In the genomic region with DNA sequence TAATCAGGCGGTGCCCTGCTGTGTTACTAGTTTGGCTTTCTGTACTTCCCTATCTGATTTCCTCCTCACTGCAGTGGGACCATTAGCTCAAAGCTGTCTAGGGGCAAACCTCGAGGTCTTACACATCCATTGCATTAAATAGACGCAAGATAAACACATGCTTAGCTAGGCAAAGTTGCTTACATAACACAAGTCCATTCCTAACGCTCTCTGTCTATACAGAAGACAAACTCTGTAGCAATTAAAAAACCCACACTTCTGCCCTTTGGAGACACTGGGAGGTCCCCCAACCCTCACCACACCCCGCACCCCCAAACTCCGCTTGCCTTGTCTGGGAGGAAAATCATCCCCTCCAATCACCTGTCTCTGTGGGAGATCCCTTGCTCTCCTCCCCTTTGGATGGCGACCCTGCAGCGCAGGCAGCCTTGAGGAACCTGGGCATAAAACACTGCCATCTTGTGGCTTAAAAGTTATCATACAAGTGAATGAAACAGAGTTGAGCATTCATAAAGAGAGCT, we compare ENCODE assay signal across 8 mouse cellular contexts. TPM values are rescaled to one million over a fixed set of nuclear protein-coding genes. Genes with fewer than 3 reads are reported as not detected.
DNase-seq lines count a peak whose midpoint lies in the region; ATAC-seq and TF ChIP-seq lines count a peak whose summit lies in the region.

No protein-coding gene starts in this region.

- no peaks in the 10 kb centered on the region for H3K9me3 ChIP-seq in forebrain, embryonic 14.5 days (replicated peaks; ENCODE audit: control insufficient read depth, low read length)
- H3K9me3 ChIP-seq in kidney, embryonic 14.5 days (ENCODE audit: control insufficient read depth, low read length): no peaks in the 10 kb centered on the region
- no peaks in the 10 kb centered on the region for H3K9me3 ChIP-seq in liver, embryonic 11.5 days (ENCODE audit: control insufficient read depth, low read length)

- peak; percentile 84 for ATAC-seq in forebrain, embryonic 14.5 days
- peak; percentile 66; the same call in 1 of the 2 replicates for ATAC-seq in kidney, embryonic 14.5 days (ENCODE audit: low FRiP score, low TSS enrichment)
- ATAC-seq in liver, embryonic 11.5 days (replicated peaks; ENCODE audit: low FRiP score): no peak; the same call in 1 of the 2 replicates
- ATAC-seq in inflammation-experienced regulatory T-cells, adult 6 months: no peak

- no peak overlapping the region for H3K4me3 ChIP-seq in testis, adult 2 months (ENCODE audit: control insufficient read depth, low read depth, low read length)
- H3K4me3 ChIP-seq in forebrain, embryonic 14.5 days (ENCODE audit: low read depth, low read length): no peak overlapping the region
- no peak overlapping the region for H3K4me3 ChIP-seq in kidney, embryonic 14.5 days (ENCODE audit: low read length)
- no peak overlapping the region for H3K4me3 ChIP-seq in liver, embryonic 11.5 days (ENCODE audit: low read depth, low read length)
- peak overlapping the region; percentile 29; the same call in 1 of the 2 replicates for H3K4me3 ChIP-seq in olfactory bulb, adult 2 months (ENCODE audit: insufficient read depth, low read depth, low read length)

- H3K9ac ChIP-seq in forebrain, embryonic 14.5 days (ENCODE audit: low read length): no peak overlapping the region
- no peak overlapping the region for H3K9ac ChIP-seq in kidney, embryonic 14.5 days (ENCODE audit: low read depth, low read length)
- no peak overlapping the region for H3K9ac ChIP-seq in liver, embryonic 11.5 days (ENCODE audit: low read depth, low read length)

- WGBS in forebrain, embryonic 14.5 days: 25% methylated on average over 8 of the region's 8 CpGs
- 29% methylated on average over 8 of the region's 8 CpGs for WGBS in kidney, embryonic 14.5 days
- WGBS in liver, embryonic 11.5 days: 15% methylated on average over 8 of the region's 8 CpGs
- WGBS in olfactory bulb, adult 2 months: 14% methylated on average over 8 of the region's 8 CpGs

- no peaks in the 10 kb centered on the region for H3K4me1 ChIP-seq in testis, adult 2 months (ENCODE audit: control insufficient read depth, insufficient read depth, low read length)
- no peaks in the 10 kb centered on the region for H3K4me1 ChIP-seq in forebrain, embryonic 14.5 days (ENCODE audit: control insufficient read depth, insufficient read depth, low read length)
- H3K4me1 ChIP-seq in kidney, embryonic 14.5 days (ENCODE audit: control insufficient read depth, insufficient read depth, low read length): no peaks in the 10 kb centered on the region
- H3K4me1 ChIP-seq in liver, embryonic 11.5 days (replicated peaks; ENCODE audit: control insufficient read depth, insufficient read depth, low read length): no peaks in the 10 kb centered on the region
- no peaks in the 10 kb centered on the region for H3K4me1 ChIP-seq in olfactory bulb, adult 2 months (ENCODE audit: control insufficient read depth, insufficient read depth, low read length)

- DNase-seq in testis, postnatal 14 days (ENCODE audit: low spot score): no peak
- DNase-seq in c-Kit-positive CD71-positive TER-119-positive erythroid progenitor cells, embryonic 14.5 days (ENCODE audit: low spot score): peak; percentile 6
- peak; percentile 83 for DNase-seq in forebrain, embryonic 14.5 days (ENCODE audit: low spot score)
- DNase-seq in liver, embryonic 11.5 days (ENCODE audit: low spot score): peak; percentile 33

- no peaks in the 10 kb centered on the region for H3K27me3 ChIP-seq in testis, adult 2 months (ENCODE audit: control insufficient read depth, insufficient read depth, low read length)
- no peaks in the 10 kb centered on the region for H3K27me3 ChIP-seq in forebrain, embryonic 14.5 days (replicated peaks; ENCODE audit: control insufficient read depth, insufficient read depth, low read length)
- no peaks in the 10 kb centered on the region for H3K27me3 ChIP-seq in kidney, embryonic 14.5 days (ENCODE audit: control insufficient read depth, insufficient read depth, low read length)
- H3K27me3 ChIP-seq in liver, embryonic 11.5 days (replicated peaks; ENCODE audit: control insufficient read depth, insufficient read depth, low read length): no peaks in the 10 kb centered on the region

- H3K27ac ChIP-seq in testis, adult 2 months (ENCODE audit: control insufficient read depth, insufficient read depth, low read depth, low read length): no peak overlapping the region
- H3K27ac ChIP-seq in forebrain, embryonic 14.5 days (ENCODE audit: low read depth, low read length): no peak overlapping the region
- H3K27ac ChIP-seq in kidney, embryonic 14.5 days (ENCODE audit: low read depth, low read length): no peak overlapping the region
- no peak overlapping the region for H3K27ac ChIP-seq in liver, embryonic 11.5 days (ENCODE audit: low read depth, low read length)
- H3K27ac ChIP-seq in olfactory bulb, adult 2 months (ENCODE audit: insufficient read depth, low read depth, low read length): no peak overlapping the region

- H3K36me3 ChIP-seq in testis, adult 2 months (ENCODE audit: control insufficient read depth, insufficient read depth, low read length): no peaks in the 10 kb centered on the region
- H3K36me3 ChIP-seq in forebrain, embryonic 14.5 days (ENCODE audit: control insufficient read depth, insufficient read depth, low read length): no peaks in the 10 kb centered on the region
- no peaks in the 10 kb centered on the region for H3K36me3 ChIP-seq in kidney, embryonic 14.5 days (ENCODE audit: control insufficient read depth, insufficient read depth, low read length)
- H3K36me3 ChIP-seq in liver, embryonic 11.5 days (ENCODE audit: control insufficient read depth, insufficient read depth, low read length): no peaks in the 10 kb centered on the region

- TF ChIP-seq CTCF in testis, adult 2 months (IDR thresholded peaks at IDR 0.05; ENCODE audit: control insufficient read depth, insufficient read depth, insufficient replicate concordance, low read depth, low read length): peak; percentile 44; the same call in 1 of the 2 replicates
- peak; percentile 37; the same call in 1 of the 2 replicates for TF ChIP-seq CTCF in olfactory bulb, adult 2 months (IDR thresholded peaks at IDR 0.05; ENCODE audit: insufficient read depth, low read depth, low read length)

- no peak for TF ChIP-seq POLR2A in testis, adult 2 months (IDR thresholded peaks at IDR 0.05; ENCODE audit: control insufficient read depth, low read depth, low read length)
- TF ChIP-seq POLR2A in olfactory bulb, adult 2 months (IDR thresholded peaks at IDR 0.05; ENCODE audit: insufficient read depth, low read depth, low read length): no peak

- no peak overlapping the region for H3K4me2 ChIP-seq in forebrain, embryonic 14.5 days (ENCODE audit: low read length)
- H3K4me2 ChIP-seq in kidney, embryonic 14.5 days (replicated peaks; ENCODE audit: low read depth, low read length): no peak overlapping the region
- H3K4me2 ChIP-seq in liver, embryonic 11.5 days: no peak overlapping the region

RNA-seq across cellular contexts. Expression of a gene that starts 33.8 kb away (rescaled TPM):
- polyA plus RNA-seq in testis, adult 2 months (2012; rRNA removed): 0.94 and 0.95 TPM in 2 replicates
- polyA plus RNA-seq in forebrain, embryonic 14.5 days (2014; fragmentation: Nextera tagmentation; extraction: Ambion mirVana): 29.0 and 29.6 TPM in 2 replicates
- polyA plus RNA-seq in kidney, embryonic 14.5 days (2014; fragmentation: Nextera tagmentation; extraction: Ambion mirVana): 13.9 and 25.6 TPM in 2 replicates
- polyA plus RNA-seq in liver, embryonic 11.5 days (2014; fragmentation: Nextera tagmentation; extraction: Ambion mirVana): 19.5 and 21.4 TPM in 2 replicates
- not detected in 2 replicates for polyA plus RNA-seq in olfactory bulb, adult 2 months (2012; ENCODE audit: insufficient read depth, insufficient read length, low replicate concordance, missing spikeins)
- polyA plus RNA-seq in inflammation-experienced regulatory T-cells, adult 6 months (2017; shearing (Covaris generic)): 10 to 100 TPM; 14.7 to 19.7 (median 18.6) TPM

Comparison
In these comparisons a context has a peak if more than half of its experiments do, and no peak if none do; other contexts are left out.
1. ATAC-seq: peak in forebrain, embryonic 14.5 days (single experiment) and kidney, embryonic 14.5 days (single experiment); none in liver, embryonic 11.5 days (single experiment) and inflammation-experienced regulatory T-cells, adult 6 months (single experiment).